Mouse (Mus musculus) G1E (cell line): ENCODE data around the gene Ceacam16.

Experiments used
- CTCF ChIP-seq: IDR thresholded peaks from 2 replicates; pipeline ENCODE4 v1.5.1; 2012; ENCODE audit warnings: low read depth, low read length, inconsistent platforms, mixed read lengths
- GATA1 ChIP-seq: IDR thresholded peaks from 2 replicates; pipeline ENCODE4 v1.6.1; 2012; ENCODE audit warnings: borderline replicate concordance, low read length, inconsistent platforms, mixed read lengths
- POLR2AphosphoS5 ChIP-seq: IDR thresholded peaks from 2 replicates; pipeline ENCODE4 v1.6.1; 2012; ENCODE audit warnings: low read depth, low read length, inconsistent platforms; ENCODE audit not compliant: insufficient replicate concordance
- TAL1 ChIP-seq: conservative IDR thresholded peaks from 2 replicates; pipeline ENCODE4 v1.6.1; 2012; ENCODE audit warnings: low read depth, low read length, inconsistent platforms, mixed read lengths

GRCm38 (mm10) chr7:19829694-19830093, 31.4 kb downstream of the Ceacam16 start:
- TF ChIP-seq CTCF = no peak
- no peak for TF ChIP-seq TAL1
- TF ChIP-seq GATA1 = no peak
- no peak for TF ChIP-seq POLR2AphosphoS5
